Mouse (Mus musculus): ENCODE results near the gene Dohh.

- TF ChIP-seq TAL1 (IDR thresholded peaks at IDR 0.05; ENCODE audit: low read length), result no peak
- TF ChIP-seq GATA1 (IDR thresholded peaks at IDR 0.05; ENCODE audit: low read length), result no peak
Observed at GRCm38 (mm10) chr10:81360721-81361120, 23.5 kb upstream of the Dohh start.
